Mouse (Mus musculus) cerebellum, adult 2 months (tissue): Measurements from ENCODE around the gene Foxc2. TPM values are rescaled to one million over a fixed set of nuclear protein-coding genes. Genes with fewer than 3 reads are reported as not detected.

ENCODE experiments used
- DNase-seq, 2 experiments: peaks; one replicate each; pipeline ENCODE4 v3.0.0; 2021
- H3K27ac ChIP-seq: fragments of 200-500 bp; 2 replicates; pipeline ENCODE4 v1.5.1; 2012; ENCODE audit warnings: low read length, control low read depth, inconsistent platforms; ENCODE audit not compliant: insufficient read depth
- H3K27me3 ChIP-seq: fragments of 200-500 bp; 2 replicates; pipeline ENCODE4 v1.6.1; 2012; ENCODE audit warnings: inconsistent platforms, mild to moderate bottlenecking, low read length, moderate library complexity; ENCODE audit not compliant: control insufficient read depth, insufficient read depth
- H3K4me1 ChIP-seq: fragments of 200-500 bp; 2 replicates; pipeline ENCODE4 v1.6.1; 2011; ENCODE audit warnings: low read length; ENCODE audit not compliant: control insufficient read depth, insufficient read depth
- H3K4me3 ChIP-seq: fragments of 200-500 bp; replicated peaks from 2 replicates; pipeline ENCODE3; 2011; ENCODE audit warnings: mild to moderate bottlenecking, low read depth, low read length, control low read depth; ENCODE audit not compliant: insufficient read depth
- CTCF ChIP-seq: fragments of 200-500 bp; IDR thresholded peaks from 2 replicates; pipeline ENCODE4 v1.5.1; 2011; ENCODE audit warnings: low read depth, mild to moderate bottlenecking, control low read depth, low read length, moderate library complexity, borderline replicate concordance; ENCODE audit not compliant: insufficient read depth
- POLR2A ChIP-seq: fragments of 200-500 bp; IDR thresholded peaks from 2 replicates; pipeline ENCODE4 v1.6.1; 2011; ENCODE audit warnings: low read length, control low read depth, borderline replicate concordance; ENCODE audit not compliant: insufficient read depth
- WGBS: fragments of 180-500 bp; shearing (Covaris S2); methylation state at CpG from one replicate; pipeline ENCODE4 v1.1.7; 2018; 5-methylcytosine and 5-hydroxymethylcytosine counted together
- polyA plus RNA-seq: library from polyadenylated mRNA; depleted of rRNA; stranded (reverse); fragments of >200 nt; gene quantifications from 2 replicates; pipeline ENCODE4 v1.2.3, GENCODE M21; 2012; rRNA removed

Gene Foxc2
- polyA plus RNA-seq, 1 experiment = 0.34 TPM

GRCm38 (mm10) chr8:121148573-121149083, 32.7 kb downstream of the Foxc2 start:
- H3K27me3 ChIP-seq = no peaks in the 10 kb centered on the region; the same call in 1 of the 2 replicates
- no peak overlapping the region for H3K4me3 ChIP-seq
- no peak overlapping the region for H3K27ac ChIP-seq
- DNase-seq = no peak
- no peaks in the 10 kb centered on the region for H3K4me1 ChIP-seq
- no peak for TF ChIP-seq CTCF
- no peak for TF ChIP-seq POLR2A
- WGBS = 44% methylated on average over 8 of the region's 8 CpGs

DNA sequence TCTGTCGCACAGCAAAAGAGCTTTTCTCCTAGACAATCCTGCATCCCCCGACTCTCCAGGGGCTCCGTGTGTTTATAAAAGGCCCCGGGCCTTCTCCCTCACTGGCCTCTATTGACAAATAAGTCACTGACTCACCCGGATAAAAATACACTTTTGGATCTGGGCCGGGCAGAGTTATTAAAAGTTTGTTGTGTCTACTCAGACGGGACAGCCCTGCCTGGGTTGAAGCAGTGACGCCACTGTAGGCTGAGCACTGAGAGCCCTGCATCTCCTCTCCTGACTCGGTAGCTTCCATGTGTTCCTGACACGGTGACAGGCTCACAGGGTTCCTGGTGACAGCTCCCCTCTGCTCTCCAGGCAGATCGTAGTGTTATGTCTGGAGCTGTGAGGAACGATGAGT, 36.4 kb downstream of the Foxc2 start:
- no peaks in the 10 kb centered on the region; the same call in 1 of the 2 replicates for H3K27me3 ChIP-seq
- no peak overlapping the region for H3K27ac ChIP-seq

DNA sequence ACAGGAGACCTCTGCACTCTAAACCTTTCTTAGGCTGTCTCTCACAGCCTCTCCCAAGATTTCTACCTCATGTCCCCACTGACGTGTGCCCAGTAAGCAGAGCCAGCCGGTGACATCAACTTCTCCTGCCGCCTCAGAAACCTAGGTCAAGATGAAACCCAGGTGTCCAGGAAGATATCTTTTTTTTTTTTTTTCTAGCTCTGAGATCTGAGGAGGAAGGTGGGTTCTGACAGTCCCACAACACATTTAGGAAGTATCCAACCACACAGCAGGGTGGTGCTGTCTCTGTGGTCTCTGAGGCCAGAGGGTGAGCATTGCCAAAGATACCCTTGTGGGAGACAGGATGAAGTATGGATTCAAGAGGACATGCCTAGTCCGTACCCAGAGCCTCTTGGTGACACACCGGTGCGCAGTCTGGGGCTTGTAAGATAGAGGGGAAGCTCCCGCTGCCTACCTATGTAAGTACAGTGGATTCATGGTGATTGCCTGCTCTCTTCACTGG, 41.1 kb downstream of the Foxc2 start:
- no peak overlapping the region for H3K4me3 ChIP-seq
- no peak overlapping the region for H3K27ac ChIP-seq
- TF ChIP-seq CTCF (no peak), POLR2A (no peak)
- 85% methylated on average over 7 of the region's 7 CpGs for WGBS
- no peaks in the 10 kb centered on the region; the same call in 1 of the 2 replicates for H3K27me3 ChIP-seq
- no peaks in the 10 kb centered on the region for H3K4me1 ChIP-seq
- DNase-seq = no peak

More for the DNA sequence above, 36.4 kb downstream of the Foxc2 start:
- no peak overlapping the region for H3K4me3 ChIP-seq
- no peaks in the 10 kb centered on the region for H3K4me1 ChIP-seq
- 61% methylated on average over 12 of the region's 12 CpGs for WGBS
- TF ChIP-seq POLR2A = no peak
- no peak for TF ChIP-seq CTCF
- no peak for DNase-seq

DNA sequence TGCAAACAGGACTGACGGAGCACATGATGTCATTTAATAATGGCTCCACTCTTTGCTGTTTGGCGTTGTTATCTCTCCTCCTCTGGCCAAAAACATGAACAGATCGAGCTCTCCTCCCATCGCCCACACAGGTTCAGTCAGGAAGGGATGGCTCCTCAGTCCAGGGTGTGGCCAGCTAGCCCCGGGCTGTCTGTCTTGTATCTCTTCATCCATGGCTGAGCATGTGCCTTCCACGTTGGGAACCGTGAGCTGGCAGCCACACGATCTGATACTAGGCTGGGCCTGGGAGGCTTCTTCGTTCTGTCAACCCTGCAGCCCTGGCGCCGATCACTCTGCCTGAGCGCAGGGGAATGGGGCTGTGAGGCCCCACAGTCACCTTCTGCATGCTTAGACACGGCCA, 42.8 kb downstream of the Foxc2 start:
- Histone ChIP-seq H3K27me3 (no peaks in the 10 kb centered on the region; the same call in 1 of the 2 replicates), H3K27ac (no peak overlapping the region), H3K4me3 (no peak overlapping the region), H3K4me1 (no peaks in the 10 kb centered on the region)
- DNase-seq = no peak
- 54% methylated on average over 13 of the region's 13 CpGs for WGBS
- TF ChIP-seq CTCF (no peak), POLR2A (no peak)

DNA sequence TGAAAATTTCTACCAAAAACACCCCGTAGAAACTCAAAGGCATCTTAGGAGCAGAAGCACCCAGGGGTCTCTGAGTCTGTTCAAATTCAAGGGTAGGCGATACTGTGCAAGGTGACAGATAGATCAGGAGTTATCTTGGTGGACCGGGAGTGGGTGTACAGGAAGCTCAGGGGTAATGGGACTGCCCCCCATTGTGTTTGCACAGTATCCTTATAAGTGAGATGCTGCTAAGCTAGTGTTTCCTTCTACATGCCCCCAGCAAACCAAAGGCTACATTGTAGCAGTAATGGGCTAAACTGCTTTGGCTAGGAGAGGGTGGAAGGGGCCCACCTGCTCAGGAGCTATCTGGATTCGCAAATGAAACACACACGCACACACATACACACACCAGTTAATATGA, 45.5 kb downstream of the Foxc2 start:
- H3K4me1 ChIP-seq = no peaks in the 10 kb centered on the region
- WGBS = 91% methylated on average over 5 of the region's 5 CpGs
- TF ChIP-seq CTCF (no peak), POLR2A (no peak)
- no peak overlapping the region for H3K27ac ChIP-seq
- no peaks in the 10 kb centered on the region; the same call in 1 of the 2 replicates for H3K27me3 ChIP-seq
- no peak overlapping the region for H3K4me3 ChIP-seq
- DNase-seq = no peak

DNA sequence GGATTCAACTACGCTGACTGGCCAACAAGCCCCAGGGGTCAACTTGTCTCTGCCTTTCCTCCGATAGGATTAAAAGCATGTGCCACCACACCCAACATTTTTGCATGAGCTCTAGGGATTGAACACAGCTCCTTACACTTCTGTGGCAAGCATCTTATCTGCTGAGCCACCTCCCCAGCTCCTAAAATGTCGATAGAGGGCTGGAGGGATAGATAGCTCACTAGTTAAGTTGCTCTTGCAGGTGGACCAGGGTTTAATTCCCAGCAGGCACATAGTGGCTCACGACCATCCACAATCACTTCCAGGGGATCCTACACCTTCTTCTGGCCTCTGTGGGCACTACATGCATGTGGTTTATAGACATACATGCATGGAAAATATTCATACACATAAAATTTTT, 46.4 kb downstream of the Foxc2 start:
- Histone ChIP-seq H3K27ac (no peak overlapping the region), H3K4me1 (no peaks in the 10 kb centered on the region), H3K27me3 (no peaks in the 10 kb centered on the region; the same call in 1 of the 2 replicates), H3K4me3 (no peak overlapping the region)
- DNase-seq = no peak
- 62% methylated on average over 4 of the region's 4 CpGs for WGBS
- TF ChIP-seq POLR2A (no peak), CTCF (no peak)

DNA sequence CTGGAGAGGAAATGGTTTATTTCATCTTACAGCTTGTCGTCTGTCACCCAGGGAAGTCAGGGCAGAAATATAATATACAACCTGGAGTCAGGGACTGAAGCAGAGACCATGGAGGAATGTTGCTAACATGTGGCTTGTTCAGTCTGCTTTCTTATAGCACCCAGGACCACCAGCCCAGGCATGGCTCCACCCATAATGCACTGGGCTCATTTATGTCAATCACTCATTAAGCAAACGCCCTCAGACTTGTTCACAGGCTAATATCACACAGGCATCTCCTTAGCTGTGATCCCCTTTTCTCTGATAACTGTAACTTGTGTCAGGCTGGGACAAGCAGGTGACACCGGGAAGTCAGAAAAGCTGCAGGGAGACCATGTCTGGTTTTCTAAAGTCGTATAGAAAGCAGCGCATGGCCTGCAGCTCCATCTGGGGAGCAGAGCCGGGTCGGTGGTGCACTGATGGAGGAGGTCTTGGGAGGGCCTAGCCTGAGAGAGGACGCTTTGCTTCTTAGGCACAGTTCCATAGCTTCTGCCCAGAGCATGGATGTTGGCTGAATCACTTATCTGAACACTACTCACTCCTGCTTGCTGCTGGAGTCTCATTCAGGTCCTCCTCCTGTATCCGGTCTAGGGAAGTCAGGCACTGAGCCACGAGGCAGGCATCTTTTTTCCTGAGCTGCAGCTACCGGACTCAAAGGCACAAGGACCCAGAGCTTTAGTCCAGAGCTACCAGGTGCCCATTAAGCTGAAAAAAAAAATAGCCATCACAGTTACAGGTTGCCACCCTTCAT, 47.1 kb downstream of the Foxc2 start:
- H3K27ac ChIP-seq = no peak overlapping the region
- no peak overlapping the region for H3K4me3 ChIP-seq
- no peak for DNase-seq
- TF ChIP-seq POLR2A (no peak), CTCF (no peak)
- 66% methylated on average over 11 of the region's 11 CpGs for WGBS
- H3K27me3 ChIP-seq = no peaks in the 10 kb centered on the region; the same call in 1 of the 2 replicates
- no peaks in the 10 kb centered on the region for H3K4me1 ChIP-seq

GRCm38 (mm10) chr8:121164017-121164469, 48.1 kb downstream of the Foxc2 start:
- H3K27me3 ChIP-seq = no peaks in the 10 kb centered on the region; the same call in 1 of the 2 replicates
- DNase-seq = no peak
- H3K27ac ChIP-seq = no peak overlapping the region
- no peak for TF ChIP-seq CTCF
- no peak overlapping the region for H3K4me3 ChIP-seq
- 19% methylated on average over 8 of the region's 8 CpGs for WGBS
- H3K4me1 ChIP-seq = no peaks in the 10 kb centered on the region

DNA sequence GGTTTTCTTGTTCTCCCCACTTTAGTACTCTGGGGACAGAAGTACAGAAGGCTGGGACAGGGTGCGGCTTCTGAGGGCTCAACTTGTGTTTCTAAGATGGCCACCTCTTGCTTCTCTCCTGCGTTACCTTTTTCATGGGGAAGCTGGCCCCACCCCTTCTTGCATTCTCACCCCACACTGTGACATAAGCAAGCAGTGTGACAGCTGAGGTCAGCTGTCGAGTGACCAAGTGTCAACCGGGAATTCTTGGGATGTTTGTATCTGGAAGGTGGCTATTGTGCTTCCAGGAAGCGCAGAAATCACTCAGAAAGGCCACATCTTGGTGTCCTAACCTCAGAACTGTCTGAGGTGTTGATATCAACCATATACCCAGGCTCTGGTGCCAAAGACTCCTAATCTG, 52.1 kb downstream of the Foxc2 start:
- no peaks in the 10 kb centered on the region for H3K4me1 ChIP-seq
- no peaks in the 10 kb centered on the region; the same call in 1 of the 2 replicates for H3K27me3 ChIP-seq
- TF ChIP-seq POLR2A = no peak
- TF ChIP-seq CTCF = no peak
- no peak overlapping the region for H3K27ac ChIP-seq
- WGBS = 73% methylated on average over 5 of the region's 5 CpGs
- DNase-seq = no peak
- H3K4me3 ChIP-seq = no peak overlapping the region

Other genes with a start within 250 kb of the Foxc2 start
- gene Foxf1, start 31.8 kb upstream of the Foxc2 start, polyA plus RNA-seq = 1.2 and 1.7 TPM in 2 replicates
- gene Mthfsd, start 7.8 kb upstream of the Foxc2 start, polyA plus RNA-seq = 119 and 126 TPM in 2 replicates
- gene Foxl1, start 11.8 kb downstream of the Foxc2 start, polyA plus RNA-seq = 0.11 TPM in 1 of 2 replicates, not detected in the other